ENCODE assay signal across 7 mouse cellular contexts in the genomic region with DNA sequence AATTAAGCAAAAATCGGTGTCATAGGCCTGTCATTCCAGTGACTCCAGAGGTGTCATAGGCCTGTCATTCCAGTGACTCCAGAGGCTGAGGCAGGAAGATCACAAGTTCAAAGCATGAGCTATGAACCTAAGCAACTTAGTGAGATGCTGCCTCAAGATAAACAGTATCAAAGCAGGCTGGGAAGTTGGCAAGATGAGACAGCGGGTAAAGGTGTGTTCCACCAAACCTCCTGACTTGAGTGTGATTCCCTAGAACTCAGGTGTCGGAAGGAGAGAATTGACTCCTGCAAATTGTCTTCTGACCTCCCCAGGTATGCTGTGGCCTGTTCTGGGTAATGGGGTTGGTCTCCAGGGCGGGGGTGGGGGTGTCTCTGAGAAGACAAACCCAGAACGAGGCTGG. TPM values are rescaled to one million over a fixed set of nuclear protein-coding genes. Genes with fewer than 3 reads are reported as not detected.
DNase-seq lines count a peak whose midpoint lies in the region; ATAC-seq and TF ChIP-seq lines count a peak whose summit lies in the region.

TSS of gene Psmd9 (plus strand) at position 130 of the 400 bp plus-strand sequence.

- no peak within 1 kb of the TSS for H3K4me3 ChIP-seq in ES-E14 (ENCODE audit: insufficient read depth in 1 of 2, low read depth in 1 of 2, low read length in 2 of 2, poor library complexity in 1 of 2, severe bottlenecking in 1 of 2)
- no peak within 1 kb of the TSS for H3K4me3 ChIP-seq in forebrain, embryonic 14.5 days (ENCODE audit: low read depth, low read length)
- H3K4me3 ChIP-seq in hindbrain, embryonic 12.5 days: no peak within 1 kb of the TSS
- H3K4me3 ChIP-seq in liver, embryonic 13.5 days (replicated peaks): no peak within 1 kb of the TSS

- H3K27ac ChIP-seq in ES-E14 (ENCODE audit: insufficient read depth, low read depth, low read length, poor library complexity, severe bottlenecking): no peak within 1 kb of the TSS
- H3K27ac ChIP-seq in forebrain, embryonic 14.5 days (ENCODE audit: low read depth, low read length): no peak within 1 kb of the TSS
- no peak within 1 kb of the TSS for H3K27ac ChIP-seq in hindbrain, embryonic 12.5 days
- peak within 1 kb of the TSS; percentile 14; the same call in 1 of the 2 replicates for H3K27ac ChIP-seq in liver, embryonic 13.5 days

- no peak for DNase-seq in ES-E14 (ENCODE audit: low read depth, low spot score)
- DNase-seq in forebrain, embryonic 14.5 days (ENCODE audit: low spot score): no peak
- no peak for DNase-seq in liver, embryonic 13.5 days
- no peak for DNase-seq in urinary bladder, postnatal 14 days (ENCODE audit: low spot score)
- no peak for DNase-seq in thymus, postnatal 4 days

- peaks cover 15% of the 10 kb centered on the region for H3K36me3 ChIP-seq in ES-E14 (ENCODE audit: control insufficient read depth, insufficient read depth, low read length, poor library complexity, severe bottlenecking)
- peaks cover 26% of the 10 kb centered on the region for H3K36me3 ChIP-seq in forebrain, embryonic 14.5 days (ENCODE audit: control insufficient read depth, insufficient read depth, low read length)
- H3K36me3 ChIP-seq in hindbrain, embryonic 12.5 days: peaks cover 21% of the 10 kb centered on the region
- H3K36me3 ChIP-seq in liver, embryonic 13.5 days: peaks cover 29% of the 10 kb centered on the region

- H3K9me3 ChIP-seq in ES-E14 (ENCODE audit: control insufficient read depth, insufficient read depth, low read depth, low read length): no peaks in the 10 kb centered on the region
- no peaks in the 10 kb centered on the region for H3K9me3 ChIP-seq in forebrain, embryonic 14.5 days (replicated peaks; ENCODE audit: control insufficient read depth, low read length)
- H3K9me3 ChIP-seq in hindbrain, embryonic 12.5 days (replicated peaks): no peaks in the 10 kb centered on the region
- no peaks in the 10 kb centered on the region for H3K9me3 ChIP-seq in liver, embryonic 13.5 days (replicated peaks)

- no peak within 1 kb of the TSS for H3K9ac ChIP-seq in ES-E14 (ENCODE audit: insufficient read depth, low read depth, low read length, poor library complexity, severe bottlenecking)
- no peak within 1 kb of the TSS for H3K9ac ChIP-seq in forebrain, embryonic 14.5 days (ENCODE audit: low read length)
- no peak within 1 kb of the TSS for H3K9ac ChIP-seq in hindbrain, embryonic 12.5 days
- H3K9ac ChIP-seq in liver, embryonic 13.5 days: no peak within 1 kb of the TSS

- H3K4me1 ChIP-seq in ES-E14 (ENCODE audit: control insufficient read depth in 2 of 2, insufficient read depth in 2 of 2, low read length in 2 of 2, poor library complexity in 1 of 2): peaks cover 9 to 32% of the 10 kb centered on the region in 2 experiments; a peak in 3 of 4 replicates
- peaks cover 3% of the 10 kb centered on the region; the same call in 1 of the 2 replicates for H3K4me1 ChIP-seq in forebrain, embryonic 14.5 days (ENCODE audit: control insufficient read depth, insufficient read depth, low read length)
- H3K4me1 ChIP-seq in hindbrain, embryonic 12.5 days: 0 out of 2 replicates have a peak, but pooled peaks cover 8% of the 10 kb centered on the region
- peaks cover 41% of the 10 kb centered on the region for H3K4me1 ChIP-seq in liver, embryonic 13.5 days (replicated peaks)

- H3K27me3 ChIP-seq in forebrain, embryonic 14.5 days (replicated peaks; ENCODE audit: control insufficient read depth, insufficient read depth, low read length): no peaks in the 10 kb centered on the region
- no peaks in the 10 kb centered on the region for H3K27me3 ChIP-seq in hindbrain, embryonic 12.5 days
- no peaks in the 10 kb centered on the region for H3K27me3 ChIP-seq in liver, embryonic 13.5 days

- no peak for ATAC-seq in CD4-positive, CD25-positive, alpha-beta regulatory T cell, adult 4 months
- ATAC-seq in forebrain, embryonic 14.5 days: no peak
- ATAC-seq in hindbrain, embryonic 12.5 days (ENCODE audit: low FRiP score): no peak
- no peak for ATAC-seq in liver, embryonic 13.5 days (ENCODE audit: low read depth)

- WGBS in forebrain, embryonic 14.5 days: 87% methylated on average over 5 of the region's 5 CpGs
- 86% methylated on average over 5 of the region's 5 CpGs for WGBS in hindbrain, embryonic 12.5 days
- WGBS in liver, embryonic 13.5 days (ENCODE audit: insufficient replicate concordance): 72% methylated on average over 5 of the region's 5 CpGs

- in situ Hi-C loops in ES-E14 (cut with MboI; ENCODE audit: low sequenced_read_pairs in 2 of 2, unreplicated experiment in 2 of 2): loop anchor here in 1 of 2 experiments (5.0 kb wide), 1 partner anchor 37 kb away; the partner anchor contains the start of gene Rhof

- H3K4me2 ChIP-seq in forebrain, embryonic 14.5 days (ENCODE audit: low read length): no peak within 1 kb of the TSS
- no peak within 1 kb of the TSS for H3K4me2 ChIP-seq in hindbrain, embryonic 12.5 days (replicated peaks)
- H3K4me2 ChIP-seq in liver, embryonic 13.5 days: no peak within 1 kb of the TSS

TF ChIP-seq in ES-E14, 5 proteins besides CTCF, POLR2A, EP300 and RAD21:
- TF ChIP-seq ZNF384 (IDR thresholded peaks at IDR 0.05; ENCODE audit: low read depth, low read length) (no peak), ZC3H11A (IDR thresholded peaks at IDR 0.05; ENCODE audit: borderline replicate concordance, low read depth, low read length) (no peak), CHD2 (IDR thresholded peaks at IDR 0.05; ENCODE audit: low read depth, low read length) (no peak)

RNA-seq across cellular contexts. Expression of gene Psmd9, which starts in this region (rescaled TPM):
- 10 to 100 TPM; 36.5 to 41.5 TPM for polyA plus RNA-seq in CD4-positive, CD25-positive, alpha-beta regulatory T cell, adult 4 months (2017; shearing (Covaris generic))
- 22.9 and 27.0 TPM in 2 replicates for total RNA-seq in ES-E14 (2012; rRNA removed)
- polyA plus RNA-seq in forebrain, embryonic 14.5 days (2014; fragmentation: Nextera tagmentation; extraction: Ambion mirVana): 52.5 and 63.5 TPM in 2 replicates
- 70.2 and 74.6 TPM in 2 replicates for polyA plus RNA-seq in hindbrain, embryonic 12.5 days (2016; fragmentation: Nextera tagmentation; extraction: Ambion mirVana)
- polyA plus RNA-seq in liver, embryonic 13.5 days (2015; fragmentation: Nextera tagmentation; extraction: Ambion mirVana): 76.0 and 76.3 TPM in 2 replicates
